Mouse (Mus musculus) lung, adult 10 weeks (tissue): ENCODE data around the gene Ldlrap1. TPM values are rescaled to one million over a fixed set of nuclear protein-coding genes. Genes with fewer than 3 reads are reported as not detected.

Experiments
- polyA plus RNA-seq: library from polyadenylated mRNA; stranded (reverse); fragments of 350-450 nt; fragmentation: Illumina TruSeq; extraction: RNeasy Lipid Tissue Mini Kit (QIAGEN cat#74804); gene quantifications from one replicate; pipeline ENCODE4 v1.2.3, GENCODE M21; 2014; ENCODE audit warnings: low read depth, low replicate concordance; ENCODE audit not compliant: insufficient read depth

Gene Ldlrap1
- 16.0 TPM for polyA plus RNA-seq

GRCm38 (mm10) chr4:134767426-134768225 is at the start of gene Ldlrap1:
Gene Ldlrap1 (minus strand): TSS chr4:134768024.

GRCm38 (mm10) chr4:134703835-134704546 is 63.8 kb downstream of the Ldlrap1 start, which contains the start of gene Man1c1:
Gene Man1c1 (minus strand): TSS chr4:134704290.

Other genes starting within 250 kb of the Ldlrap1 start
- gene Mtfr1l, start 232.6 kb downstream of the Ldlrap1 start, polyA plus RNA-seq, result 75.8 TPM
- 18.5 TPM for gene Selenon, start 215.9 kb downstream of the Ldlrap1 start, polyA plus RNA-seq
- gene Man1c1, start 63.7 kb downstream of the Ldlrap1 start, polyA plus RNA-seq, result 7.4 TPM
- gene Maco1, start 85.3 kb upstream of the Ldlrap1 start, polyA plus RNA-seq, result 13.2 TPM
- not detected for gene Rhd, start 96.5 kb upstream of the Ldlrap1 start, polyA plus RNA-seq
- gene Tmem50a, start 147.0 kb upstream of the Ldlrap1 start, polyA plus RNA-seq, result 212 TPM
- gene Rsrp1, start 155.6 kb upstream of the Ldlrap1 start, polyA plus RNA-seq, result 342 TPM
- gene Syf2, start 162.9 kb upstream of the Ldlrap1 start, polyA plus RNA-seq, result 124 TPM